Mouse (Mus musculus): ENCODE data around the gene Gpsm2.
A peak's percentile ranks its signal among the peaks of the same experiment; 100 is the strongest.

- TF ChIP-seq CTCF (IDR thresholded peaks at IDR 0.05) (peak; percentile 40), EP300 (IDR thresholded peaks at IDR 0.05; ENCODE audit: insufficient read depth, low read depth, low read length) (no peak), POLR2A (IDR thresholded peaks at IDR 0.05; ENCODE audit: insufficient read depth, low read depth, low read length) (no peak)
Measured at GRCm38 (mm10) chr3:108652866-108653642, 69.1 kb downstream of the Gpsm2 start.
